Mouse (Mus musculus) large intestine, adult 2 months (tissue): ENCODE results near the gene Mcm3. TPM values are rescaled to one million over a fixed set of nuclear protein-coding genes. Genes with fewer than 3 reads are reported as not detected.

ENCODE experiments used
- DNase-seq: peaks from one replicate; pipeline ENCODE4 v3.0.0-alpha.2; 2012; ENCODE audit warnings: low read depth, low spot score
- WGBS: fragments of 180-500 bp; shearing (Covaris S2); methylation state at CpG from one replicate; pipeline ENCODE4 v1.1.7; 2018; 5-methylcytosine and 5-hydroxymethylcytosine counted together
- polyA plus RNA-seq: library from polyadenylated mRNA; depleted of rRNA; stranded (reverse); fragments of >200 nt; gene quantifications from 2 replicates; pipeline ENCODE4 v1.2.3, GENCODE M21; 2012; rRNA removed

Gene Mcm3
- polyA plus RNA-seq = 22.2 and 27.8 TPM in 2 replicates

DNA sequence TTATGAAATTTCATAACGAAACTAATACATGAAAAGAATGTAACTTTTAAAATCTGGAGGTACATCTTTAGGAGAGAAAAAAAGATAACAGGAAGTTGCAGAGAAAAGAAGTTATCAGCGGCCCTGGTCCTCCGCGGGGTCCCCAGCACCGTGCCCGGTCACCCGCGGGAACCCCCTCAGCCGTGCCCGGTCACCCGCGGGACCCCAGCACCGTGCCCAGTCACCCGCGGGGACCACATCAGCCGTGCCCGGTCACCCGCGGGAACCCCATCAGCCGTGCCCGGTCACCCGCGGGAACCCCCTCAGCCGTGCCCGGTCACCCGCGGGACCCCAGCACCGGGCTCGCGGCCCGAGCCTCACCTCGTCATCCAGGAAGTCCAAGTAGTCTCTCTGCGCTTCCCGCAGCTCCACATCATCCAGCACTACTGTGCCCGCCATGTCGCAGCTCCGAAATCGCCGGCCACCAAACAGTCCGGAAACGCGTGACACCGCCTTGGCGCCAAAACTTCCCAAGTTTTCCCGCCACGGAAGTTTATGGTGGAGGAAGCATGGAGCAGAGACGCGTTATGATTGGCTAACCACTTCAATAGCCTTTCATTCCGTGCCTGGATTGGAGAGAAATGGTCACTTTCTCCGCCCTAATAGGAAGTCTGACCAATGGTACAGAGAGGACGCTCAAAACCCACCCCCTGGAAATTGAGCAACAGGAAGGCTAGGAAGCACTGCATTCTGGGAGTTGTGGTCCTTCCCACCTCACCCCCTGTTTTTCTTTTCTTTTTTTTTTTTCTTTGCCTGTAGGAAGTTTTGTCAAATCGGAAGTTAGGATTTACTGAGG, at the start of gene Mcm3:
Mcm3 (minus strand) TSS at position 542 of the 835 bp plus-strand sequence.
- DNase-seq = peak; percentile 97
- under 1% methylated on average over 52 of the region's 52 CpGs for WGBS

DNA sequence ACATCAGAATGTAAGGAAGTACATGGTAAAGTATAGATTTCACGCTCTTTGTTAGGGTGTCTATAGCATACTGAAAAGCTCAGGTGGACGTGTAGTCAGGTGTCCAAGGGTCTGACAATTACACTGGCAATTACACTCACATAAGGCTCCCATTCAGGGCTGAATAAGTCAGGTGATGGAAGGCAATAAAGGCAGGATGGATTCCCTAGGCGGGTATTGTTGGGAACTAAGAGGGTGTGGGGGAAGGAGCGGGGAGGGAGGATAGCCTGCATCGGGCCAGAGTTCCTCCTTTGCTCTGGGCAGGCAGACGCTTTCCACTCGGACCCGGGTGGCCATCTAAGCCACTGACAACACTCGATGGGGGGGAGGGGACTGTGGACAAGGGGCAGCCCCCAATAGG, 47.9 kb upstream of the Mcm3 start:
- 37% methylated on average over 9 of the region's 9 CpGs for WGBS
- no peak for DNase-seq

DNA sequence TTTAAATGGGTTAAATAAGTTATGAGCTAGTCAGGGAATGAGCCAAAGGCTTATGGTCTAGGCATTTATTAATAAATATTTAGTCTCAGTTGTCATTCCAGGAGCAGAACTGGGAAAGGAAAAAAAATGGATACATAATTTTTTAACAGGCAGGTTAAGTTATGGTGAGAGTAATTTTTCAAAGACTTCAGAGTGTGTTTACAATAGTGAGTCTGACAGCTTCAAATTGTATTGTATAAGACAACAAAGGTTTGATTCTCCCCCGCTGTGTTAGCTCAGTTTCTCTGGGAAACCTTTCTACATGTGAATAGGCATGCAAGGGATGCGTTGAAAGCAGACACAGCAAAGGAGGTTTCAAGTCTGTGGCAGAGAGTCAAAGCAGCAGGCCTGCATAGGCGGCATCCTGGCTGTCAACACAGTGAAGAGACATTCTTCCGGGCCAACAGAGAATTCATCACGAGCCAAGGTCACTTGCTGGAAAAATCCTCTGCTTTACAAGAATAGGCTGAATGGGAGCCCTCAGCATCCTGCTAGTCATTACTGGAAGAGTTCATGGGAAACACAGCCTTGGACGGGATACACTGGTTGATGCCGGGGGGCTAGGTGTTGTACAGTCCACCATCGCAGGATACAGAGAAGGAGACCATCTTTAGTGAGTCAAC, 47.3 kb upstream of the Mcm3 start:
- DNase-seq = no peak
- 49% methylated on average over 8 of the region's 8 CpGs for WGBS

DNA sequence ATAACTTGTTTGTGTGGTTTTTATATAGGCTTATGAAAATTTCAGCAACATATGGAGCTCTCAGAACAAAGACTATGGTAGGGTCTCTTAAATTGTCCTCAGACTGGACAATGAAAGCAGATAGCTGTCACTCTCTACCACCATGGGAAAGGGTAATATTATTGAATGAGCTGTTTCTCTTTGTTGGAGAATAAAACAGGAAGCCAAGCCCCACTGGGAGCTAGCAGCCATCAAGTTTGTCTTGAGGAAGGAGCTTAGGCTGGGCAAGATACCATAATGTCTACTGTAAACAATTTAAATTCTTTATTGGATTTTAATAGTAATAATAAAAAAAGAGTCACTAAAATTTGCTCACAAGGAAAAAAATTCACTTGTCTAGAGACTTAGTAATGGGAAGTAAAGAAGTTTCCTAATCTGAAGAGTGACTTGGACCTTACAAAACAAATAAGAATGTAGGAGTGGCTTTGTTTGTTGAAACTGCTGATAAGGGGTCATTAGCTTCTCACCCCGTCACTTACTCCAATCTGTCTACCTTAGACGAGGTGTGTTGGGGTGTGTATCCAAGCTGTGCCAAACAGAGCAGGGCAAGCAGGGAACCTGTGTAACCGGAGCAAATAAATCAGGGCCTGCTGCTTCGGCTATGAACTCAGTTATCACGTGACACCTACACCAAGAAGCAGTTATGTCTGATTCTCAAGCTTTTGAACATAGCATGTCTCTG, 43.5 kb upstream of the Mcm3 start:
- DNase-seq = peak; percentile 90
- WGBS = 22% methylated on average over 5 of the region's 5 CpGs

DNA sequence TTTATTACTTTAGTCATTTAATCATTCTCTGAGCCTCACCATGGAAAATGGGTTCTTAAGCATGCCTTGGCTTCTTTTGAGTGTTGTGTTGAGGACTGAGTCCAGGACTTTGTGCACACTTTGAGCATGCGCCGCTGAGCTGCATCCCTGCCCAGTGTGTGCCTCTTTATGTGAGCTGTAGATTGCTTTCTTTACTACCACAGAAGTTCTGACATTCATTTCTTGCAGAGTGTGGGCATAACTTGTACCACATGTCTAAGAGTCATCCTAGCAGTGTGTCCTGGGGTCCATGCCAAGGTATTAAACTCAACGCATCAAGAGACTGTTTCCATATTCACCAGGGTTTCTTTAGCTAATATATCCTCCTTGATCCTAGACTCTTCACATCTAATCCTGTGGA, 41.8 kb upstream of the Mcm3 start:
- 79% methylated on average over 3 of the region's 3 CpGs for WGBS
- DNase-seq = no peak

DNA sequence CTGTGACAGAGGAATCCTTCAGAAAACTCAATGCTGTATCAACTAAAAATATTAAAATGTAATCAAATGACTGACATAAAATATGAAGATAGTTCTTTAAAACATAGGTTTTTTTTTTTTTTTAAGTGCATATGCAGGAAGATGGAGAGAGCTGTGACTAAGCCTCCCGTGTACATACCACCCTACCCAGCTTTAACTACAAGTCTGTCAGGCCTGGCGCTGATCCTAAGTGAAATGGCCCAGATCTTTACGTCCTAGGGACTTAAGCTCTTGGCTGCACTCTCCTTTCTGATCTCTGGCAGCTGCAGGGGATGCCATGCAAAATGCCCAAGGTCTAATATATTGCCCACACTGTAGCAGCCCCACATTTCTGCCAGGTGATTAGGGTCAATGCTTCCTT, 40.7 kb upstream of the Mcm3 start:
- no peak for DNase-seq
- WGBS = 57% methylated on average over 3 of the region's 3 CpGs

DNA sequence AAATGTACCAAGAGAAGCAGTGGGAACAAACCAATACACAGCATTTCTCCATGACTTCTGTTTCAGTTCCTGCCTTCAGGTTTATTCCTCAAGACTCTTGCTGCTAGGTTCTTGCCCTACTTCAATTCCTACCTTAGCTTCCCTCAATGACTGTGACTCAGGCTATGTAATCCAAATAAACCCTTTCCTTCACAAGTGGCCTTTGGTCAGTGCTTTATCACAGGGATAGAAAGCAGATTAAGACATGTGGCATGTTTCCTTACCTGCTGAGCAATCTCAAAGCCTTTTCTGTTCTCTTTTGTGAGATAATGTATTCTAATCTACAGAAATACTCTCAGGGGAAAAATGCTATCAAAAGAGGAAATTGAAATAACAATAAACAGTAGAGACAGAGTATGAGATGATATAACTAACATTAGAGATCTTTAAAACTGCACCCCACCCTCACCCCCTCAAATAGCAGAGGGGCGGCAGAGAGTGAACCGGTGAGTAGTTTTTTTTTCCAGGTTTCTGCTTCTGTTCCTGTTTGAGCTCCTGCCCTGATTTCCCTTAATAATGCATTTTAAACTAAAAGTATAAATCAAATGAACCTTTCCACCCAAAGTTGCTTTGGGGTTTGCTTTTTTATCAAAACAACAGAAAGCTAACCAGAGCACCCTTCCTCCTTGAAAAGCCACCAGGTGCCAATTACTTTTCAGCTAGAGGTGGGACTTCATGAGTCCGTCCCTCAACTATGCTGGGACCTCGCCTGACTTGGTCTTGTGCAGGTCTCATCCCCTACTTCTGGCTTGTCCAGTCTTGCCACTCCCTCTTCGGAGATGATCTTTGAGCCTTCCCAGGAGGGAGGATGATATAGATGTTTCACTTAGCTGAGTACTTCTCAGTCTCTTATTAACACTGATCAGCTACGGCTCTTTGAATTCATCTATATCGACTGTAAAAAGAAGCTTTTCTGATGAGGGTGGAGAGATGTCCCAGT, 37.1 kb upstream of the Mcm3 start:
- WGBS = 66% methylated on average over 7 of the region's 7 CpGs
- no peak for DNase-seq

DNA sequence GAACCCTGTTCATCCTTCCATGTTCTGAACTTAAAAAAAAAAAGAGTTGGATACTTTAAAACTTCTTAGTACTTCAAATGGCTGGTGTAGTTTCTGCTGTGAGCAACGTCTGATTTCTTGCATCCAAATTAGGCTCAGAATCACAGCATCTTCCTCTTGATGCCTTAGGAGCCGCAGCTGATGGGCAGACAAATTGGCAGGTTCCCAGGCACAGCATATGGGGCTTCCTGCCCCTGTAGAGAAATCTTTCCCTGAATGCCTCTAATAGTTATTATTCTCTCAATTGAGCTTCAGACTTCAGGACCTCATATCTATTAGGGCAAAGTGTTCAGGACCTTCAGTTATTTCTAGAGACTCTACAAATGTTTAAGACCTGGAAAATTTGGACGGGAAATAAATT, 19.8 kb upstream of the Mcm3 start:
- no peak for DNase-seq
- 76% methylated on average over 3 of the region's 3 CpGs for WGBS

DNA sequence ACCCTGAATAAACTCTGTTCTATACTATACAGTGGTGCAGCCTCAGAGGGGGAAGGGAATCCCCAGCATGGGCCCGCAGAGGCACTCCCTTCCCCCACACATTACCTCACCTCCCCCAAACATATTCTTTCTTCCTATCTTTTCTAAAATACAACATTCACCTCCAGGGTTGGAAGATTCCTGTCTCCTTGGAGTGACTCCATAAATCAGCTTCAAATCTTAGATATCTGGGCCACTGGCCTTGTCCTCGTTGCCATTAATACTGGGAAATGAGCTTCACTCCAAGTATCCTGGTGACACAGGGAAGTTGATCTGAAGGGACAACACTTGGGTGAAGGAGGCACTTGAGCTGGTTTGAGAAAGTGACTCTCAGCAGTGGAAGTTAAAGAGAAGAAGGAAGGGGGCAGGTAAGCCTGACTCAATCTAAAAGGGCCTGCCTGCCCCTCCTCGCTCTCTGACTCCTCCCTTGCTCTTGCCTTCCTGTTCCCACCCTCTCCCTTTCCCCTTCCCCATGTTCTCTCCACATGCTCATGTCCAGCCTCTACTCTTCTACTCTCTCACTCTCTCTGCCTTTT, 16.5 kb upstream of the Mcm3 start:
- no peak for DNase-seq
- 82% methylated on average over 3 of the region's 3 CpGs for WGBS

DNA sequence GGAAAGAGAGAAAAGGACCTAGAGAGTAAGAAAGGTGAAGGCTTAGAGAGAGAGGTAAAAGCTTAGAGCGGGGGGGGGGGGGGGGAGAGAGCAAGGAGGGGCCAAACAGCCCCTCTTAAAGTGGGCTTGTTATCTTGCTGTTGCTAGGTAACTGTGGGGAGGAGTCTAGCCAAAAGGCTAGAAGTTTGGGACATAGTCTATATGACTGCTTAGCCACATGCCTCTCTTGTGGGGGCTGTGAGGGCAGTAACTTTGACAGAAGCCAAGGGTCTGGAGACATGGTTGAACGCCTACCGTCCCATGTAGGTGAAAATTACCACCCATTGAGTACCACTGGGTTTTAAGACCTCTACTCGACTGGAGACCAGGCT, 13.0 kb upstream of the Mcm3 start:
- 88% methylated on average over 4 of the region's 4 CpGs for WGBS
- DNase-seq = no peak

DNA sequence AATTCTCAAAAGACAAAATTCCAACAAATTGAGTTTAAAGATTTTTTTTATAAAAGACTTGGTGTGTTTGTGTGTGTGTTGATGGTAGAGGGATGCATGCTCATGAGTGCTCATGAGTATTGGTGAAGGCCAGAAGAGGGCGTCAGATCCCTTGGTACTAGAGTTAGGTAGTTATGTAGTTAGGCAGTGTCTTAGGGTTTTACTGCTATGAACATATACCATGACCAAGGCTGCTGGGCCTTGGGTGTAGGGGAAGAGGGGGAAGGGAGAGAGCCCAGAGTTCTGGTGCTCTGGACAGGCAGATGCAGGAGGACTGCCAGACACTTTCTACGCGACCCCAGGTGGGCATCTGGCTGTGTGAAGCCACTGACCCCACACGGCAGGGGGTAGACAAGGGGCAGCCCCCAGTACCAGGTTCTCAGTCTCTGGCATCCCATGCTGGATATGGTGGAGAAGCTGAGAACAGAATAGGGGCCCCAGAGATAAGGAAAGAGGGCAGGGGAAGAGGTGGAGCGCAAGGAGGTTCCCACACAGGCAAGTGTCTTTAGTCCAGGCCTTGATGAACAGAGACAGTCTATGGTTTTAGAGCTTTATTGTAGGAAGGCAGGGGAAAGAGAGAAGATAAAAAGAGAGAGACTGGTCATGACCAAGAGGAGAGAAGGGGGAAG, 12.5 kb upstream of the Mcm3 start:
- DNase-seq = no peak
- WGBS = 77% methylated on average over 5 of the region's 5 CpGs

DNA sequence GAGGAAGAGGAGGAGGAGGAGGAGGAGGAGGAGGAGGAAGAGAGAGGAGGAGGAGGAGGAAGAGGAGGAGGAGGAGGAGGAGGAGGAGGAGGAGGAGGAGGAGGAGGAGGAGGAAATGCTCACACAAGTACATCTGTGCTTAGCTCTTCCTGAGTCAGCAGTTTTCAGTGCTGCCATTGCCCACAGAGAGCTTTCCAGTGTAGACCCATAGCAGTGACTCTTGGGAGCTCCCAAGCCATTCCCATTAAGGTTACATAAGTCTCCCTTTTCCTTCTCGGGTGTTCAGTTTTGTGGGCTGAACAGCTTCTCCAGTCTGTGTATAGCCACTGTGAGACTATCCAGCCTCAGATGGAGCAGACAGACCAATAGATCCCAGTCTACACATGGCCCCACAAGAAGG, 10.4 kb upstream of the Mcm3 start:
- DNase-seq = no peak
- WGBS = 74% methylated on average over 1 of the region's 1 CpGs

DNA sequence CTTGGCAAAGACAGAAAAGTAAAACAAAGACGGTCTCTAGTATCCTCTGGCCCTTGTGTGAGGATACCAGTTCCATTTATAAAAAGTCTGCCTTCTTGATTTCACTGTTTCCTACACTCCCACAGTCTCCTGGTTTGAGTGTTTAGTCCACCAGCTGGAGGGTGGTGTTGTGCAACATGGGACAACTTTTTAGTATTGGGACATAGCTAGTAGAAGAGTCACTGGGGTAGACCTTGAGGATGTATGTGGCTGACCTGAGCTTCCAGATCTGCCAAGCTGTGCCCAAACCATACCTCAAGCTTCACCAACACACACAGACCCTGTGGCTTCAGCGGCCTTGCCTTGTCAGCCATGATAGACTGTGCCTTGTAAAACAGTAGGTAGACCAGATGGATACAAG, 7.9 kb upstream of the Mcm3 start:
- DNase-seq = no peak
- WGBS = 91% methylated on average over 2 of the region's 2 CpGs

DNA sequence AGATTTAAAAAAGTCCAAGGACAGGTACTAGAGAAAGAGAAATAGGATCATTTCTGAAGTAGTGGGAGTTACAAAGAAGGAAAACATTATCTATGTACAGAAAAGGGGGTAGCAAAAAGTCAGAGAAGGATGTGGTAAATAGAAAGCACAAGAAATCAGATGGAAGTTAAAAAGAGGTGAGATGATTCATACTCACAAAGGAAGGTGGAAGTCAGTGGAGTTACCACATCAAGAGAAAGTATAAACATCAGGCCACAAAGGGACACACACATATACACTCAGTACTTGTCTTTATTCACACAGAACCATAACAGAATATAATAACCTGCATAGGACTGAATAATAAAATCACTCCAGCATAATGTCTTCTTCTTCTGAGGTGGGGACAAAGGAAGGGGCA, 4.9 kb upstream of the Mcm3 start:
- no peak for DNase-seq

DNA sequence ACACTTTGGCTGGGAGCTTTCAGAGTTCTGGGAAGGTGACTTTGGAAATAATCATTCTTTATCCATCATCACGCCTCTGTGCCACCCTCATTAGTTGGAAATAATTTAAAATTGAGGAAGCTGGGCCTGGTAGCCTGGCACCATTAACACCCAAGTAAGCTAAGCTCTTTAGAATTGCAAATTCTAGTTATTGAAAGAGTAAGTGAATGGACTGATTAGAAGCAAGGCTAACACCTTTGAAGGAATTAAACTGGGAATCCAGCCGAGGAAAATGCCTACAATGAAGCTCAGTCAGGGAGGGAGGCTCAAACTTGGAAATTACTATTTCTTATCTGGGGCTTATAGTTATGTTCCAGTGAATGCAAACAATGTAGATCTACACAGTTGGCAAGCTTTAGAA, 3.8 kb upstream of the Mcm3 start:
- DNase-seq = no peak
- WGBS = 85% methylated on average over 2 of the region's 2 CpGs

DNA sequence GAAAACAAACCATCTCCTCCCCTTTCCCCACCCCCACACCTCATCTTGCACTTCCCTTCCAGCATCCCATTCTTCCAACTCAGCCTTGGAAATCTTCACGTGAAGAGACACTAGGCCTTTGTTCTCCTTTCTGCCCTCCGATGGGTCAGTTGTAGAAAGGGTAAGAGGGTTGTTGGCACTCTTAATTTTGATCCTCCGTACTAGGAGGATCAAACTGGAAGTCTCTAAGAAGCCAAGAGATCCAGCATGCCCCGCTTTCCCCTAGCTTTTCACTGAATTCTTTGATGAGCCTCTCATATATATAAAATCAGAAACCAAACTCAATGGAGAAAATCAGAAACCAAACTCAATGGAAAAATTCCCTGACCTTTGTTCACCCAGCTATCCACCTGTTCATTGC, 3.4 kb upstream of the Mcm3 start:
- DNase-seq = no peak
- 78% methylated on average over 4 of the region's 4 CpGs for WGBS

DNA sequence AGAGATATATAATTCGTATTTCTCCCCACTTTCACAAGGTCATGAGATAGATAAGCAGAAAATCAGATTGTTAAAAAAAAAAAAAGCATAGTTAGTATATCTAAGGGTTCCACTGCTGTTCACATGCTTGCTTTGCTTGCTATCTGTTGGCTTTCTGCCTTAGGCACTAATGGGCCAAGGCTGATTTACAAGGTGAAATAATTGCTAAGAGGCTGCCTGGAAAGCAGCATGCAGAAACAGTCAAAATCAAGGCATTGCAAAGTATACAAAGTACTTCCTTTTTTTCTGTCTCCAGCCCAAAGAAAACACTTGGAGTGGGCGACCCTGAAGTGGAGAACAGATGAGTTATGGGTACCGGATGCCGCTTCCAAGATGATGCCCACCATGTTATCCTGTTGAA, 847 bp upstream of the Mcm3 start:
- WGBS = 80% methylated on average over 4 of the region's 4 CpGs
- DNase-seq = no peak

DNA sequence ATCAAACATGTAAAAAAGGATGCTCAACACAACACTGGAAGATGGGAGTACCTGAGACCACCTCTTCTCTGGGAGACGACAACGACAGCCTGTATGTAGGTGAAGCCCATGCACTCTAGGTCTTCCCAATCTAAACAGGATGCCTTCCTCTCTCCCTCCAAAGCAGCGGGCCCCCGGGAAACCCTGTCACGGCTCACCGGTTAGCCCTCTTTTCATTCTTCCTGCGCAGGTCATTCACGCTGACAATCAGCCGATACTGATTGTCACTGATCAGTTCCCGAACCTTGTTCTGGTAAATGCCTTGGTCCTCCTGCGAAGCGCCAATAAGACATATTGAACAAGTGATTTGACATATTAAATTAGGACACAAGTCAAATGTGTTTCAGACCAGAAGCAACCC, 2.5 kb downstream of the Mcm3 start:
- WGBS = 89% methylated on average over 12 of the region's 12 CpGs

DNA sequence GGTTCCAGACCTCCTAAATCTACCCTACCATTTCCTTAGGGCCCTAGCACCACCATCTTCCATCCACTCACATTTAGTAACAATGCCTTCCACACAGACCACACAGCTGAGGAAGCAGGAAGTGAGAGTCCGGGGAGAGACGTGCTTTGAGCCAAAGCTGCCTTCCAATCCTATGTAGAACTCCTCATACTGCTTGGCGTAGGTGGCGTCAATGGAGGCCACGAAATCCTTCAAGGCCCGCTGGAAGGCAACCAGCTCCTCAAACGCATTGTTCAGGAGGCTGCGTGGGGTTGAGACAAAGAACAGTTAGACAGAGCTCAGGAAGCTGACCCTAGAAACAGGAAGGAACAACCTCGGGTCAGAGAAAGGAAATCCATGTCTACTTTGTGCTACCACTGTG, 2.9 kb downstream of the Mcm3 start:
- WGBS = 85% methylated on average over 9 of the region's 9 CpGs
- no peak for DNase-seq

More for the DNA sequence above, 2.5 kb downstream of the Mcm3 start:
- no peak for DNase-seq
